Mouse (Mus musculus) layer of hippocampus, postnatal 10 days (tissue): ENCODE results near the gene Olfr51. TPM values are rescaled to one million over a fixed set of nuclear protein-coding genes. Genes with fewer than 3 reads are reported as not detected.
"Not testable (repeated sequence)": the region's sequence is repeated elsewhere in the genome, so short reads cannot be mapped to it uniquely, and the experiment has no call there.

Experiments
- DNase-seq, 2 experiments: peaks; one replicate each; pipeline ENCODE4 v3.0.0; 2021; ENCODE audit warnings: low spot score in 2 of 2
- long read RNA-seq: library from polyadenylated mRNA; stranded (forward); transcript quantifications from one replicate; pipeline ENCODE4 v2.0.0, GENCODE M21; 2023
- total RNA-seq, 2 experiments: library from RNA; stranded (reverse); gene quantifications; 2 replicates each; pipeline ENCODE4 v1.2.3; 2021

Gene Olfr51
- total RNA-seq: not detected
- long read RNA-seq: 0 reads

GRCm38 (mm10) chr11:51003296-51003695 is at the start of gene Olfr51:
Gene Olfr51 (plus strand): TSS chr11:51003596.
- no peak for DNase-seq

- DNase-seq: no peak
These were observed 49.7 kb upstream of the Olfr51 start, which contains the start of gene Prop1 for GRCm38 (mm10) chr11:50953665-50954064. Gene Prop1 (minus strand): TSS chr11:50953765.

DNA sequence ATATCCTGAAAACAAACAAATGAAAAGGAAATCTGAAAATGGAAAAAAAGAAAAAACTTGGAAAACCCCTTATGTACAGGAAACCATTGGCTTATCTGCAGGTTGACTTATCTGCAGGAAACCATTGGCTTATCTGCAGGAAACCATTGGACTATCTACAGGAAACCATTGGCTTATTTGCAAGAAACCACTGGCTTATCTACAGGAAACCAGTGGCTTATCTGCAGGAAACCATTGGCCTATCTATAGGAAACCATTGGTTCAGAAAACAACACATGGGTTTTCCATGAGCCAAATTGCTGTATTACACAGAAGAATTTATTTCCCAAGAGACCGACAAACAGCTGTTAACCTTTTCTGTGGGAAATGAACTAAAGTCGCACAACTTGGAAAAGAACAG is 38.5 kb upstream of the Olfr51 start:
- DNase-seq: no peak

DNA sequence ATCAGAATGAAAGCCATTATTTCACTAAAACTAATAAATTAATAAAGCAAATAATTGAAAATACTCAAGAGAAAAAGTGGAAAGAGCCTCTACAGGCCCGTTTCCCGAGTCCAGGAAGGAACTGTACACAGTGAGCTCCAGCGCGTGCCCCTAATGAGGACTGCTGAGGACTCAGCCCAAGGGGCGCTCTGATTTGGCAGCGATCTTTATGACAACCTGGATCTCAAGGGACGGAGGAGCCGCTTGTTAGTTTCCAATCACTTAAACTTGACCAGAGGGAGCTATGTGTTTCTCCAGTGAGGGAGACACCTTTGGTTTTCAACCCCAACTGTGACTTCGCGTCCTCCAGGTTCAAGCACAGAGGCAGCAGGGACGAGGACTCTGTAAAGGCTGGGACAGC is 37.2 kb upstream of the Olfr51 start, which contains the start of gene Olfr1378:
Gene Olfr1378, plus strand, starts transcription at position 301 of the 400 bp plus-strand sequence.
- no peak for DNase-seq

DNA sequence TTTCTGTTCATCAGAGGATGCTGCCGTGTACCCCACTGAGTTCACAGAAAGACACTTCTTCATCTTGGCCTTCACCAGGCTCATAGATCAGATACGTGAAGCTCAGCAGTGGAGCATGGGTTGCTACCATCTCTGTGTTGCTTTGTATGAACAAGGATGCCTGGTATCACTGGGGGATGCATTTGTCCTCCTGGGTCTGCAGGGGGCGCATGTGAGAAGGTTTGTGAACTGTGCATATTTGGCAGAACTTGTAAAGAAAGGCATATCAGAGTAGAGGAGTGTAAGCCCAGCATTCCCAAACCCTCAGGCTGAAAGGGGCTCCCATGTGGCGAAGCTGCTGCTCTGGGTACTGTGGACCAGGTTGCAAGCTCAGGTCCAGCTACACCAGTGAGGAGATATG is 26.2 kb upstream of the Olfr51 start:
- DNase-seq: no peak

DNA sequence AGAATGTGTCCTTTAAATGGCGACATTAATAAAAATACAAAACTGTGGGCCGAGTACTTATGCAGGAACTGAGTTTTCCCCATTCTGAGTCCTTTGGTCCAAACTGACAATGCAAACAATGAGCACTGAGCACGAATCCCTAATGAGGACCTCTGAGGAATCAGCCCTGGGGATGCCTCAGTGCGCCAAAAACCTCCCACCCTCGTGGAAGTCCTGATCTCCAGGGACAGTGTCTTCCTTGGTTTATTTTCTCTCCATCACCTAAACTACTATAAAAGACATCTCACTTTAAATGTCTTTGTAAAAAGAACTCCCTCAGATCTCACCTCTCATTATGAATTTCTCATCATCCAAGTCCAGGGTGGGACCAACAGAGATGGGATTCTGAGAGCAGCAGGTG is 21.7 kb upstream of the Olfr51 start, which contains the start of gene Olfr1377:
Gene Olfr1377, plus strand, starts transcription at position 301 of the 400 bp plus-strand sequence.
- DNase-seq: no peak

- DNase-seq: no peak
These were observed 8.4 kb downstream of the Olfr51 start for GRCm38 (mm10) chr11:51011821-51012220.

- DNase-seq: no peak
These were observed 10.5 kb downstream of the Olfr51 start, which contains the start of gene Olfr54 for GRCm38 (mm10) chr11:51013936-51014335. Gene Olfr54 (plus strand): TSS chr11:51014236.

DNA sequence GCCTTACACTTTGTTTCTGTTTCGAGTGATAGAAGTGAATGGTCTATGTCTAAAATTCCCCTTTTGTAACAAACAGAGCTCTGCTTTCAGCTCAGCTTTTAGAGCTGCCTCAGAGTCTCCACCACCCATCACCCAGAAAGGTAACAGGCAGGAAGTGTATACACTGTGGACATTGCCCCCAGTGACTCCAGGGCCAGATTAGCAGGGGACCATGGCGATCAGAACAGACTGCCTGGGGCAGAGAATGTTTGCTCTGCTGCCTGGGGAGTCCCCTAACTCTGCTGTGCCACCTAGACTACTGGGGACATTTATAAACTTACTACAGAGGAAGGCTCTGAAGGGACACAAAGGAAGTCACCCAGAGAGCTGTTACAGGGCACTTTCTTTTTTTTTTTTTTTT is 12.9 kb downstream of the Olfr51 start:
- DNase-seq: no peak

GRCm38 (mm10) chr11:51026811-51027210 is 23.4 kb downstream of the Olfr51 start:
- not testable (repeated sequence) for DNase-seq

DNA sequence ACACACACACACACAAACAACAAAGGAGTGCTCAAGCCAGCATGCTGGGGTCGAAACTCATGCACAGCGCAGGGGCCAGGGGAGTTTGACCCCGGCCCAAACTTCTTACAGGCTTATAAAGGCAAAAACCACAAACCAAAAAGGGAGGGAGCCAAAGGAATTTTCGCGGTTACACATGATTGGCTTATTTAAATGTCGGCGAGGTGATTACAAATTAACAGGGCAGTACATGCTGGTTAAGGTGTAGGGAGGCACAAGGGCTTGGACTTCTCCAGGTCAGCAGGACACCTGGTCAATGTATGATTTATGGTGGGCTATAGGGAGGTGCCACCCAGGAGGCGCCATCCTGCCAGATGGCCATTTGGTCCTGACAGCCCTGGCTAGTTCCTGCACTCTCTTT is 26.0 kb downstream of the Olfr51 start:
- not testable (repeated sequence) for DNase-seq

- DNase-seq: no peak
These were observed 26.8 kb downstream of the Olfr51 start for GRCm38 (mm10) chr11:51030225-51030624.

DNA sequence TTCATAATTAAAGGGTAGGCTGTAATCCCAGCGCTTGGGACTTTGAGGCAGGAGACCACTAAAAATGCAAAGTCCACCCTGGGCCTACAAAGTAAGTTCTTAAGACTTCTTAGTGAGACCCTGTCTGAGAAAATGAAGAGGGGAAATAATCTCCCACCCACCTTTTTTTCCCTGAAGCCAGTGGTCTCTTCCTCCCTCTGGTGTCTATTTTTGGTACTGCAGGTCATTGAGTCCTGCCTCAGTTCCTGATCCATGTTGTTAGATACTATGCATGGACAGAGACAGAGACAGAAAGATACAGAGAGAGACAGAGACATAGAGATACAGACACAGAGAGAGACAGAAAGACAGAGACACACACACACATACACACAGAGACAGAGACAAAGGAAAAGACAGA is 29.5 kb downstream of the Olfr51 start:
- DNase-seq: peak; percentile 28 to 38

- DNase-seq: not testable (repeated sequence)
These were observed 30.7 kb downstream of the Olfr51 start for GRCm38 (mm10) chr11:51034141-51034540.

- DNase-seq: no peak
These were observed 32.6 kb downstream of the Olfr51 start for GRCm38 (mm10) chr11:51035951-51036350.

DNA sequence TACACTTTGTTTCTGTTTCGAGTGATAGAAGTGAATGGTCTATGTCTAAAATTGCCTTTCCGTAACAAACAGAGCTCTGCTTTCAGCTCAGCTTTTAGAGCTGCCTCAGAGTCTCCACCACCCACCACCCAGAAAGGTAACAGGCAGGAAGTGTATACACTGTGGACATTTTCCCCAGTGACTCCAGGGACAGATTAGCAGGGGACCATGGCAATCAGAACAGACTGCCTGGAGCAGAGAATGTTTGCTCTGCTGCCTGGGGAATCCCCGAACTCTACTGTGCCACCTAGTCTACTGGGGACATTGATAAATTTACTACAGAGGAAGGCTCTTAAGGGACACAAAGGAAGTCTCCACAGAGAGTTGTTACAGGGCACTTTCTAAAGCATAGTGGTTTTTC is 41.4 kb downstream of the Olfr51 start:
- not testable (repeated sequence) for DNase-seq

DNA sequence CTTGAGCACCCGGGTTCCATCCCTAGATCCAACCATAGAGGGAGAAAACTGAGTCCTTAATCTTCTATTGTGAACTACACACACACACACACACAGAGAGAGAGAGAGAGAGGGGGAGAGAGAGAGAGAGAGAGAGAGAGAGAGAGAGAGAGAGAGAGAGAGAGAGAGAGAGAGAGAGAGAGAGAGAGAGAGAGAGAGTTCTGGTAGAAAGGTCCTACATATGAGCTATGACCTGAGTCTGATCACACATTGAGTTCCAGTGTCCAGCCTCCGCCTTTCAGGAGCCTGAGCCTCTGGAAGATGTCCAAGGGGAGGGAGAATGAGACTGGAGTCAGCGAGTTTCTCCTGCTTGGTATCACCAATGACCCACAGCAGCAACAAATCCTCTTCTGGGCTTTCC is 44.4 kb downstream of the Olfr51 start, which contains the start of gene Olfr1375:
Gene Olfr1375, plus strand, starts transcription at position 301 of the 400 bp plus-strand sequence.
- not testable (repeated sequence) for DNase-seq

DNA sequence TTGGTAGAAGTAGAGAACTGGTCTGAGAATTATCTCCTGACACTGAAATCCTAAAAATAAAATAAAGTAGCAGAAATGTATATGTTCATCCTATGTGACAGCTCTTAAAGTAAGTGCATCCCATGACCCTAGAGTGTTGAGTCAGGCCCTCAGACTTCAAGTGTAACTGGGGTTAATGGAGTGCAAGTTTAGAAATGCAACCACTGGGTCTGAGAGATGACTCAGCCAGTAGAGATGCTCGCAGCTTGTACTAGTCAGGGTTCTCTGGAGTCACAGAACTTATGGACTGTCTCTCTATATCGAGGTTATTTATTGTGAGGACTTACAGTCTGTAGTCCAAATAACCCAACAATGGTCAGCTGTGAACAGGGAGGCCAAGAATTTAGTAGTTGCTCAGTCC is 48.3 kb downstream of the Olfr51 start:
- no peak for DNase-seq

GRCm38 (mm10) chr11:51053230-51053629 is 49.8 kb downstream of the Olfr51 start:
- peak; percentile 21 to 38 for DNase-seq

- DNase-seq: peak; percentile 69 to 82
These were observed 55.8 kb downstream of the Olfr51 start, which contains the start of gene Zfp354a for GRCm38 (mm10) chr11:51059151-51059571. Gene Zfp354a (plus strand): TSS chr11:51059257.
